Mouse (Mus musculus) layer of hippocampus, adult 2 months (tissue): Measurements from ENCODE around the gene Cebpe. TPM values are rescaled to one million over a fixed set of nuclear protein-coding genes. Genes with fewer than 3 reads are reported as not detected.
A peak's percentile ranks its signal among the peaks of the same experiment; 100 is the strongest.

Source experiments
- DNase-seq, 2 experiments: peaks; one replicate each; pipeline ENCODE4 v3.0.0; 2022; ENCODE audit warnings: low spot score in 2 of 2
- H3K27ac ChIP-seq: fragments of 200-600 bp; 2 replicates; pipeline ENCODE4 v1.8.1; 2022
- H3K4me3 ChIP-seq: fragments of 200-600 bp; 2 replicates; pipeline ENCODE4 v1.8.1; 2022; ENCODE audit warnings: mild to moderate bottlenecking
- CTCF ChIP-seq: fragments of 200-600 bp; conservative IDR thresholded peaks from 2 replicates; pipeline ENCODE4 v1.8.1; 2022; ENCODE audit warnings: antibody characterized with exemption, mild to moderate bottlenecking, moderate library complexity
- total RNA-seq, 2 experiments: library from RNA; stranded (reverse); gene quantifications; 2 replicates each; pipeline ENCODE4 v1.2.3; 2021

Gene Cebpe
- total RNA-seq, 2 experiments from 2014 or later: not detected

DNA sequence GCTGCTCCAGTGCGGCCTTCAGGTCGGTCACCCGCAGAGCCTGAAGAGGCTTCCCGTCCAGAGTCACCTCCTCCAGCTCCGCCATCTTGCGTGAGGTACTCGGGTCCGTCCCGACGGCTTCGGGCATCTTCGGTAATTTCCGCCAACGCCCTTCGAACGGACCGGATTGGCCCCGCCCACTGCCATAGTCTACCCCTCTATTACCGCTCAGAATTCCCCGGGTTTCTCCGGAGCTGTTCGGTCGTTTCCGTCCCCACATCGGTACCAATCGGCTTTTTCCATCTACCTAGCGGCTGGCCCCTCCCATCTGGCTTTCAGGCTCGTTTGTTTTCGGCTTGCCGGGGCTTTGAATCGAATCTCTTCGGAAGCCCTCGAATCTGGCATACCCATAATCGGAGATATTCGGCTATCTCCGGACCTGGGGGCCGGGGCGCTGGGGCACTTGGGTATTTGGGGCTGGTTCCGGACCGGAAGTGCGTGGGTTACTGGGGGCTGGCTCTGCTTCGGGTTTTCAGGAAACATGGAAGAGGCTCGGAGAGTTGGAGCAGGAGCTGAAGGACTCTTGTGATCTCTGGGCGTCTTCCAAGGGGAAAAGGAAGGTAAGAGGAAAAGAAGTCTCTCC, 25.3 kb downstream of the Cebpe start, which contains the start of gene Acin1:
Gene Acin1, minus strand, starts transcription at position 410 of the 622 bp plus-strand sequence.
- Histone ChIP-seq H3K27ac (peak within 1 kb of the TSS; percentile 100), H3K4me3 (peak within 1 kb of the TSS; percentile 73)
- peak; percentile 100 for DNase-seq
- no peak for TF ChIP-seq CTCF

GRCm38 (mm10) chr14:54686063-54686521, 25.9 kb downstream of the Cebpe start, which contains the start of gene 1700123O20Rik:
TSS of gene 1700123O20Rik (plus strand) at chr14:54686216.
- H3K4me3 ChIP-seq: peak within 1 kb of the TSS; percentile 73
- peak; percentile 58 for TF ChIP-seq CTCF
- H3K27ac ChIP-seq: peak within 1 kb of the TSS; percentile 100
- peak; percentile 65 to 78 for DNase-seq

DNA sequence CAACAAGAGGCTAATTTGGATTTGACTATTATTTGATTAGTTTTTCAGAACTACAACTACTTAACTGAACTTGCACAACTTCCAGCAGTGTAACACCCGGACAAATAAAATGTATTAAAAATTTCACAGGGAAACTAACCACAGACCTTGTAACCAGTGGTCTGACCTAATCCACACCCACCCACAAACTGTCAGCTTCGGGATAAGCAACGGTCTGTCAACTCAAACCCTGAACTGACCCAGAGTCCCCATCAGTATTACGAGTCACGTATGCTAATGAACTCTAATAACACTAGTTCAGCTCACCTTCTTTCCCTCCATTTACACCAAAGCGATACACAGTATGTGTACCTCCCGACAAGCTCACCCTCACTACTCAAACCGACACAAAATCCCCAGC, 26.5 kb downstream of the Cebpe start:
- peak overlapping the region; percentile 100 for H3K27ac ChIP-seq
- TF ChIP-seq CTCF: no peak
- H3K4me3 ChIP-seq: peak overlapping the region; percentile 73
- no peak for DNase-seq

DNA sequence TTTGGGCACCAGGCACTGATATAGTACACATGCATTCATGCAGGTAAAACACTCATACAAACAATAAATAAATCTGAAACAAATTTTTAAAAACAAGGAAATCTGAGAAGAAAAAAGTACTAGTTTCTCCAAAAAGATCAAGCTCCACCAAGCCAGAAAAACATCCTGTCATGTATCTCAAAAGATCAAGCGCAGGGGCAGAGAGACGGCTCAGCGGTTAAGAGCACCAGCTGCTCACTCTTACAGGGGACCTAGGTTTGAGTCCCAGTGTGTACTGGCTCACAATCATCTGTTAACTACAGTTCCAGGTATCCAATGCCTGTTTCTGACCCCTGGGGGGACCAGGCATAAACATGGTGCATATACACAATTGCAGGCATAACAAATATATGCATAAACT, 29.6 kb downstream of the Cebpe start:
- TF ChIP-seq CTCF: no peak
- H3K4me3 ChIP-seq: no peak overlapping the region
- no peak overlapping the region for H3K27ac ChIP-seq
- no peak for DNase-seq

GRCm38 (mm10) chr14:54678657-54679304, 33.2 kb downstream of the Cebpe start:
- Histone ChIP-seq H3K4me3 (no peak overlapping the region), H3K27ac (no peak overlapping the region)
- TF ChIP-seq CTCF: no peak
- no peak for DNase-seq

DNA sequence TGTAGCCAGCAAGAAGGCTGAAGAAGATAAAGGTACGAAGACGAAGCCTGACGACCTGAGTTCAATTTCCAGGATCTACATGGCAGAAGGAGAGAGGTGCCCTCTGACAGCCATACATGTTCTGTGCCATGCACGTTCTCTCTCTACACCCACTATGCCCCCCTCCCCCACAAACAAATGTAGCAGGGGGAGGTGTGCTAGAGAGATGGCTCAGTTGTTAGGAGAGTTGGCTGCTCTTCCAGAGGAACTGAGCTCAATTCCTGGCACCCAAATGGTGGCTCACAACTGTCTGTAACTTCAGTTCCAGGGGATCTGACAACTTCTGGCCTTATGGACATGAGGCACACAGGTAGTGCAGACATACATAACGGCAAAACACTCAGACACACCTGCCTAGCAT, 35.7 kb downstream of the Cebpe start:
- peak in 1 of 2 experiments; percentile 47 for DNase-seq
- no peak for TF ChIP-seq CTCF
- Histone ChIP-seq H3K27ac (peak overlapping the region; percentile 9; the same call in 1 of the 2 replicates), H3K4me3 (no peak overlapping the region)

DNA sequence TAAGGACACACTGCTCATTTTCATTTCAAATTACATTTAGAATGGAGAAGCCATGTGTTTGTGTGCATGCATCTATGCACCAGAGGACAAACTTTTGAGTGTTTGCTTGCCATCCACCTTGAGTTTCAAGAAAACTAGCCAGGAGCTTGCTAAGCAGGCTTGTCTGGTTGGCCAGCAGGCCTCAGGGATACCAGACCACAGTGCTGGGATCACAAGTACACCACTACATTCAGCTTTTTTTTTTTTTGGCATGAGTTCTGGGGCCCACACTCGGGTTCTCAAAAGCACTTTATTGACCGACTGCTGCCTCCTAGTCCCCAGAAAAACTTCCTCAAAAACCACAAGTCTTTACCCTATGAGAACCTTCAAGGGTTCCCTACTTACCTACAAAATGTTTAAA, 37.7 kb downstream of the Cebpe start:
- H3K4me3 ChIP-seq: no peak overlapping the region
- no peak for TF ChIP-seq CTCF

GRCm38 (mm10) chr14:54669381-54669780, 42.6 kb downstream of the Cebpe start:
- peak in 1 of 2 experiments; percentile 59 for DNase-seq
- H3K27ac ChIP-seq: no peak overlapping the region
- no peak overlapping the region for H3K4me3 ChIP-seq
- peak; percentile 86 for TF ChIP-seq CTCF

More for the DNA sequence above, 37.7 kb downstream of the Cebpe start:
- DNase-seq: no peak
- peak overlapping the region; percentile 48; the same call in 1 of the 2 replicates for H3K27ac ChIP-seq

DNA sequence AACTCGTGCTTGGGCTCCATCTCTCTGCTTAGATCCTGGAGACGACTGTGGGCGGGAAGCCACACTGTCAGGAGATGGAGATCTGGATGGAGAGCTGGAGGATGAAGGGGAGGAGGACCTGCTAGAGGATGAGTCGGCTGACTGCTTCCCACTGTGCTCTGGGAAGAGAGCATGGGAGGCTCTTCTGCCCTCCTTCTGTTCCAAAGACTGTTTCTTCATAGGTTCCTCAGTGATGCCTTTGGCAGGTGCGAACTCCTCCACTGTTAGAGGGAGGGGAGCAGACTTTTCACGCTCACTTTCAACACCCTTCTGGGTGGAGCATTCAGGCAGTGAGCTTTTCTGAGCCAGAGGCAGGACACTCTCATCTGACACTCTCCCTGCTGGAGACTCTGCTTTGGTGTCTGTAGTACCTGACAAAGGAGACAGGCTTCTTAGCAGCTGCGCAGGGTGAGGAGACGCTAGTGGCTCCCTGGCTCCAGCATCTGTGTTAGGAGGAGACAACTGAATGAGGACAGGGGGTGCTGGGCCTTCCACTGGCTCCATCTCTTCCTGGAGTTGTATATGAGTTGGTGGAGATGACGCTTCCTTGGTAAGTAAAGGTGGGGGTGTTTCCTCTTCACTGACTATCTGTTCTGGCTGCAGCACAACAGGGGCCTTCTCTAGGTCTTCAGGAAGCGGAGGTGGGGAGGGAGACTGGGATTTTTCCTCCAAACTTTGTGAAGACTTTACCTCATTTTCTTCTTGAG, 47.3 kb downstream of the Cebpe start:
- no peak for TF ChIP-seq CTCF
- DNase-seq: no peak
- Histone ChIP-seq H3K4me3 (no peak overlapping the region), H3K27ac (peak overlapping the region; percentile 54)

Other genes with a start within 250 kb of the Cebpe start
- 10 to 100 TPM; 28.5 to 30.3 TPM for gene Lrp10, start 248.0 kb downstream of the Cebpe start, total RNA-seq
- gene Rem2, start 236.1 kb downstream of the Cebpe start, total RNA-seq: 10 to 100 TPM; 23.9 to 24.0 TPM
- gene Prmt5, start 194.6 kb downstream of the Cebpe start, total RNA-seq: 10 to 100 TPM; 47.3 to 53.6 TPM
- gene Haus4, start 157.6 kb downstream of the Cebpe start, total RNA-seq: 1 to 10 TPM; 4.4 to 4.8 TPM
- gene Ajuba, start 134.6 kb downstream of the Cebpe start, total RNA-seq: 1 to 10 TPM; 1.1 to 1.8 TPM
- gene 4931414P19Rik, start 106.2 kb downstream of the Cebpe start, total RNA-seq: 1 to 10 TPM; 5.8 to 7.1 TPM
- gene Psmb5, start 94.2 kb downstream of the Cebpe start, total RNA-seq: 100 to 1,000 TPM; 199 to 218 TPM
- gene Psmb11, start 90.7 kb downstream of the Cebpe start, total RNA-seq: under 1 TPM; 0.22 to 0.28 TPM
- not detected for gene Gm17606, start 71.2 kb downstream of the Cebpe start, total RNA-seq
- 10 to 100 TPM; 22.5 to 27.5 TPM for gene Cdh24, start 70.8 kb downstream of the Cebpe start, total RNA-seq
- 10 to 100 TPM; 20.8 to 22.1 TPM for gene 1700123O20Rik, start 26.0 kb downstream of the Cebpe start, total RNA-seq
- gene Acin1, start 25.2 kb downstream of the Cebpe start, total RNA-seq: 100 to 1,000 TPM; 223 to 242 TPM
- not detected for gene Gm29776, start 13.3 kb downstream of the Cebpe start, total RNA-seq
- 10 to 100 TPM; 49.4 to 54.1 TPM for gene Slc7a8, start 69.8 kb upstream of the Cebpe start, total RNA-seq
- gene Rnf212b, start 102.0 kb upstream of the Cebpe start, total RNA-seq: not detected
- 10 to 100 TPM; 22.0 to 22.2 TPM for gene Homez, start 158.8 kb upstream of the Cebpe start, total RNA-seq
- 10 to 100 TPM; 22.1 to 24.3 TPM for gene Ppp1r3e, start 165.4 kb upstream of the Cebpe start, total RNA-seq
- 100 to 1,000 TPM; 114 to 126 TPM for gene Bcl2l2, start 171.2 kb upstream of the Cebpe start, total RNA-seq
- 1 to 10 TPM; 1.0 to 9.4 TPM for gene Gm20521, start 171.3 kb upstream of the Cebpe start, total RNA-seq
- gene Pabpn1, start 180.3 kb upstream of the Cebpe start, total RNA-seq: 100 to 1,000 TPM; 271 to 305 TPM
- gene Slc22a17, start 201.0 kb upstream of the Cebpe start, total RNA-seq: 100 to 1,000 TPM; 666 to 700 TPM
- gene Efs, start 214.0 kb upstream of the Cebpe start, total RNA-seq: 10 to 100 TPM; 10.6 to 11.2 TPM
- gene Il25, start 220.5 kb upstream of the Cebpe start, total RNA-seq: not detected
- 10 to 100 TPM; 66.9 to 78.4 TPM for gene Cmtm5, start 224.1 kb upstream of the Cebpe start, total RNA-seq